Mouse (Mus musculus): ENCODE results near the gene Gm42517. TPM values are rescaled to one million over a fixed set of nuclear protein-coding genes. Genes with fewer than 3 reads are reported as not detected.

Gene Gm42517
- polyA plus RNA-seq, 1 experiment: 1.1 TPM

DNA sequence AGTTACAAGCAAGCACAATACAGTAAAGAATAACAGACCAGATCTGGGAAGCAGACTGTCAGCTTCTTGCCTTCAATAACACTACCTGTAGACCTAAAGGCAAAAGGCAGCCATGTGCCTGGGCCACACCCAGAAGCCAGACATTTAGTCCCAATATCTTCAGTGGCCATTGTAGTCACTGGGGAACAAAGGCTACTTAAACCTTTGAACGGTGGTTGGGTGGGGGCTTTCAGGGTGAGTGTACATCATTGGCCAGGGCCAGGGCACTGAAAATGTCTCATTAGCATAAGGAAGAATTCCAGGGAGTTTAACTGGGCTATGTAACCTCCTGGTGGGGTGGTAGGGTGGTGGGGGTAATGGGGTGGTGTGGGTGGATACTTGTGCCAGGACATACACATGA, 36.7 kb downstream of the Gm42517 start:
- no peak for TF ChIP-seq E2F4 (IDR thresholded peaks at IDR 0.05; ENCODE audit: insufficient read depth)
- TF ChIP-seq MYOG (IDR thresholded peaks at IDR 0.05; ENCODE audit: control insufficient read depth in 1 of 3, insufficient read depth in 1 of 3, insufficient read length in 2 of 3, low read depth in 2 of 3): no peak
- TF ChIP-seq MAX (IDR thresholded peaks at IDR 0.05; ENCODE audit: low read depth): no peak
- TF ChIP-seq MYOD1 (IDR thresholded peaks at IDR 0.05; ENCODE audit: control insufficient read depth in 1 of 3, insufficient read length in 2 of 3, low read depth in 2 of 3): no peak
- no peak for TF ChIP-seq POLR2A (IDR thresholded peaks at IDR 0.05; ENCODE audit: insufficient read length, low read depth)
- no peak for TF ChIP-seq POLR2AphosphoS2 (IDR thresholded peaks at IDR 0.05; ENCODE audit: insufficient read length, low read depth)
- TF ChIP-seq CEBPB (IDR thresholded peaks at IDR 0.05; ENCODE audit: insufficient read depth, poor library complexity, severe bottlenecking): no peak
- TF ChIP-seq SRF (IDR thresholded peaks at IDR 0.05; ENCODE audit: control insufficient read depth, insufficient read length, low read depth): no peak
- TF ChIP-seq REST (IDR thresholded peaks at IDR 0.05; ENCODE audit: insufficient read depth, insufficient read length): no peak
- no peak for TF ChIP-seq TCF3 (IDR thresholded peaks at IDR 0.05; ENCODE audit: insufficient read length, low read depth)
- no peak for TF ChIP-seq USF1 (IDR thresholded peaks at IDR 0.05; ENCODE audit: low read depth)
- H3ac ChIP-seq (ENCODE audit: control insufficient read depth, insufficient read length): no peak overlapping the region
- H3K36me3 ChIP-seq (ENCODE audit: control insufficient read depth, insufficient read depth): peaks cover 5% of the 10 kb centered on the region
- no peak overlapping the region for H3K4me2 ChIP-seq (ENCODE audit: low read depth)
- H3K4me3 ChIP-seq: no peak overlapping the region
- no peaks in the 10 kb centered on the region for H3K27me3 ChIP-seq (ENCODE audit: control insufficient read depth, insufficient read depth, insufficient read length)
- H3K79me2 ChIP-seq (ENCODE audit: control insufficient read depth, insufficient read depth): no peaks in the 10 kb centered on the region

Other genes starting within 250 kb of the Gm42517 start
- 8.9 TPM for gene Tmed5, start 235.3 kb downstream of the Gm42517 start, polyA plus RNA-seq (2012; fragmentation: generic; extraction: Trizol)
- 0.38 TPM for gene Ccdc18, start 235.0 kb downstream of the Gm42517 start, polyA plus RNA-seq (2012; fragmentation: generic; extraction: Trizol)
- gene Dr1, start 99.0 kb downstream of the Gm42517 start, polyA plus RNA-seq (2012; fragmentation: generic; extraction: Trizol): 15.1 TPM
- gene Pigg, start 55.3 kb downstream of the Gm42517 start, polyA plus RNA-seq (2012; fragmentation: generic; extraction: Trizol): 1.8 TPM
- gene Pde6b, start 20.5 kb upstream of the Gm42517 start, polyA plus RNA-seq (2012; fragmentation: generic; extraction: Trizol): 0.02 TPM
- gene Atp5k, start 66.5 kb upstream of the Gm42517 start, polyA plus RNA-seq (2012; fragmentation: generic; extraction: Trizol): 1,348 TPM
- gene Mfsd7a, start 81.0 kb upstream of the Gm42517 start, polyA plus RNA-seq (2012; fragmentation: generic; extraction: Trizol): 17.1 TPM
- 19.7 TPM for gene Pcgf3, start 93.3 kb upstream of the Gm42517 start, polyA plus RNA-seq (2012; fragmentation: generic; extraction: Trizol)
- not detected for gene Cplx1, start 182.1 kb upstream of the Gm42517 start, polyA plus RNA-seq (2012; fragmentation: generic; extraction: Trizol)